Mouse (Mus musculus) heart, embryonic 16.5 days (tissue): ENCODE data around the gene Chd2. TPM values are rescaled to one million over a fixed set of nuclear protein-coding genes. Genes with fewer than 3 reads are reported as not detected.
A peak's percentile ranks its signal among the peaks of the same experiment; 100 is the strongest.

Source experiments
- ATAC-seq: fragments of 200-750 bp; cut with Nextera tagmentation; replicated peaks from 2 replicates; pipeline ENCODE4 v1.8.0; 2017; ENCODE audit warnings: moderate number of reproducible peaks; ENCODE audit not compliant: insufficient read depth, low FRiP score; ENCODE audit errors: extremely low read depth
- H3K27ac ChIP-seq: fragments of 300-500 bp; sonication (generic); 2 replicates; pipeline ENCODE4 v1.5.1; 2014; ENCODE audit warnings: mild to moderate bottlenecking, low read length, control low read depth, moderate library complexity
- H3K27me3 ChIP-seq: fragments of 300-500 bp; sonication (generic); 2 replicates; pipeline ENCODE4 v1.6.1; 2014; ENCODE audit warnings: low read length, mixed read lengths; ENCODE audit not compliant: control insufficient read depth, insufficient read depth
- H3K36me3 ChIP-seq: fragments of 300-500 bp; sonication (generic); 2 replicates; pipeline ENCODE4 v1.6.1; 2014; ENCODE audit not compliant: control insufficient read depth, insufficient read depth
- H3K4me1 ChIP-seq: fragments of 300-500 bp; sonication (generic); 2 replicates; pipeline ENCODE4 v1.6.1; 2014; ENCODE audit warnings: low read length, mixed read lengths; ENCODE audit not compliant: control insufficient read depth, insufficient read depth
- H3K4me2 ChIP-seq: fragments of 300-500 bp; sonication (generic); 2 replicates; pipeline ENCODE4 v1.6.1; 2014; ENCODE audit warnings: low read depth, mild to moderate bottlenecking, control low read depth, low read length
- H3K4me3 ChIP-seq: fragments of 300-500 bp; sonication (generic); 2 replicates; pipeline ENCODE4 v1.5.1; 2014; ENCODE audit warnings: mild to moderate bottlenecking, control low read depth, low read length
- H3K9ac ChIP-seq: fragments of 300-500 bp; sonication (generic); 2 replicates; pipeline ENCODE4 v1.6.1; 2014; ENCODE audit warnings: low read length, control low read depth
- H3K9me3 ChIP-seq: fragments of 300-500 bp; sonication (generic); replicated peaks from 2 replicates; pipeline ENCODE4 v1.6.1; 2016; ENCODE audit warnings: low read length; ENCODE audit not compliant: control insufficient read depth
- WGBS: fragments of 180-500 bp; shearing (Covaris S2); extraction: QIAGEN DNeasy Blood & Tissue Kit; methylation state at CpG from one replicate; pipeline ENCODE4 v1.1.7; 2014; 5-methylcytosine and 5-hydroxymethylcytosine counted together
- polyA plus RNA-seq: library from polyadenylated mRNA; unstranded; fragments of >200 nt; fragmentation: Nextera tagmentation; extraction: Ambion mirVana; gene quantifications from 2 replicates; pipeline ENCODE4 v1.2.1, GENCODE M21; 2015

The Chd2 gene
- polyA plus RNA-seq, 1 experiment from 2014 or later = 33.1 TPM

- Histone ChIP-seq H3K4me3 (peak overlapping the region; percentile 56), H3K4me1 (peaks cover 35% of the 10 kb centered on the region), H3K4me2 (peak overlapping the region; percentile 87), H3K9me3 (no peaks in the 10 kb centered on the region), H3K27me3 (no peaks in the 10 kb centered on the region), H3K27ac (peak overlapping the region; percentile 93), H3K9ac (peak overlapping the region; percentile 76), H3K36me3 (peaks cover 5% of the 10 kb centered on the region; the same call in 1 of the 2 replicates)
- ATAC-seq = peak; percentile 97
- under 1% methylated on average over 46 of the region's 46 CpGs for WGBS
Measured at GRCm38 (mm10) chr7:73537634-73538423, 3.8 kb downstream of the Chd2 start.

- H3K4me1 ChIP-seq = peaks cover 36% of the 10 kb centered on the region
- H3K36me3 ChIP-seq = peaks cover 2% of the 10 kb centered on the region; the same call in 1 of the 2 replicates
- peak overlapping the region; percentile 87 for H3K4me2 ChIP-seq
- 12% methylated on average over 10 of the region's 10 CpGs for WGBS
- peak overlapping the region; percentile 89 for H3K27ac ChIP-seq
- no peak for ATAC-seq
- H3K9me3 ChIP-seq = no peaks in the 10 kb centered on the region
- peak overlapping the region; percentile 56 for H3K4me3 ChIP-seq
- no peaks in the 10 kb centered on the region for H3K27me3 ChIP-seq
- peak overlapping the region; percentile 76 for H3K9ac ChIP-seq
Measured at GRCm38 (mm10) chr7:73537228-73537627, 4.4 kb downstream of the Chd2 start.

- Histone ChIP-seq H3K27ac (peak overlapping the region; percentile 89), H3K9ac (peak overlapping the region; percentile 76; the same call in 1 of the 2 replicates), H3K9me3 (no peaks in the 10 kb centered on the region), H3K4me2 (peak overlapping the region; percentile 87), H3K4me3 (peak overlapping the region; percentile 23), H3K36me3 (peaks cover 2% of the 10 kb centered on the region; the same call in 1 of the 2 replicates), H3K4me1 (peaks cover 41% of the 10 kb centered on the region), H3K27me3 (no peaks in the 10 kb centered on the region)
- no peak for ATAC-seq
- WGBS = 68% methylated on average over 2 of the region's 2 CpGs
Measured at GRCm38 (mm10) chr7:73536579-73536978, 5.1 kb downstream of the Chd2 start.

DNA sequence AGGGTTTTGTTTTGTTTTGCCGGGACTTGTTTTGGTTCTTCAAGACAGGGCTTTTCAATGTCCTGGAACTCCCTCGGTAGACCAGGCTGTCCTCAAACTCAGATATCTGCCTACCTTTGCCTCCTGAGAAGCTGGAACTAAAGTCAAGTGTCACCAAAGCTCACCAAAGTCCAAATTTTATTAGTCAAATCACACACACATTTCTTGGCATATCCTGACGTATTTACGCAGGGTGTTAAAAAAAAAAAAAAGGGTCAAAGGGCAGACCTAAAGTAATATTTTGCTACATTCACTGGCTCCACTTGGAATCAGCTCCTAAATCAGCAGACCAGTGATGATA is 5.8 kb downstream of the Chd2 start:
- no peak overlapping the region for H3K4me3 ChIP-seq
- WGBS = 51% methylated on average over 4 of the region's 4 CpGs
- peaks cover 48% of the 10 kb centered on the region for H3K4me1 ChIP-seq
- no peaks in the 10 kb centered on the region for H3K27me3 ChIP-seq
- no peak for ATAC-seq
- no peaks in the 10 kb centered on the region for H3K9me3 ChIP-seq
- peak overlapping the region; percentile 70 for H3K27ac ChIP-seq
- peak overlapping the region; percentile 20; the same call in 1 of the 2 replicates for H3K4me2 ChIP-seq
- H3K36me3 ChIP-seq = peaks cover 2% of the 10 kb centered on the region; the same call in 1 of the 2 replicates
- no peak overlapping the region for H3K9ac ChIP-seq

- H3K9me3 ChIP-seq = no peaks in the 10 kb centered on the region
- 33% methylated on average over 2 of the region's 2 CpGs for WGBS
- peak overlapping the region; percentile 20; the same call in 1 of the 2 replicates for H3K9ac ChIP-seq
- H3K4me3 ChIP-seq = no peak overlapping the region
- H3K4me2 ChIP-seq = peak overlapping the region; percentile 20; the same call in 1 of the 2 replicates
- H3K27me3 ChIP-seq = no peaks in the 10 kb centered on the region
- H3K27ac ChIP-seq = peak overlapping the region; percentile 70
- H3K36me3 ChIP-seq = peaks cover 2% of the 10 kb centered on the region; the same call in 1 of the 2 replicates
- ATAC-seq = no peak
- peaks cover 50% of the 10 kb centered on the region for H3K4me1 ChIP-seq
Measured at GRCm38 (mm10) chr7:73534937-73535860, 6.4 kb downstream of the Chd2 start.

- H3K4me3 ChIP-seq = no peak overlapping the region
- peaks cover 5% of the 10 kb centered on the region; the same call in 1 of the 2 replicates for H3K36me3 ChIP-seq
Measured at GRCm38 (mm10) chr7:73533457-73533856, 8.2 kb downstream of the Chd2 start.

DNA sequence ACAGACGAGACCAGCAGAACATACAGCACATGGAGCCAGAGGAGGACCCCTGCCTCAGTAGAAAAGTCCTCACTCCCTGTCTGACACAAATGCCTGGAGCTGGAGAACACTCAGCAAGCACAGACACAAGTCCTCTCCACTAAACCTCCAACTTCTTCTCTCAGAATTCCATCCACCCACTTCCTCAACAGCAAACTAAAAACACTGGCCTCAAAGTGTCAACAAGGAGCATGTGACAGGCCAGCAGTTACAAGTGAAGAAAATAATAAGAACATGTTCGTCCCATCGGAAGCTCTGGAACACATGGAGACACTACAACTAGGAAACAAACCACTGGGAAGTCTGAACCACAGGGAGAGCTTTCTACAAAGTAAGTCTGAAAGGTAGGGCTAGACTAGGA is 8.7 kb downstream of the Chd2 start:
- 43% methylated on average over 3 of the region's 3 CpGs for WGBS
- 0 out of 2 replicates have a peak overlapping the region, but pooled peaks have one; percentile 2 for H3K4me2 ChIP-seq
- H3K36me3 ChIP-seq = peaks cover 5% of the 10 kb centered on the region; the same call in 1 of the 2 replicates
- no peaks in the 10 kb centered on the region for H3K27me3 ChIP-seq
- H3K4me3 ChIP-seq = no peak overlapping the region
- ATAC-seq = no peak
- H3K9me3 ChIP-seq = no peaks in the 10 kb centered on the region
- H3K4me1 ChIP-seq = peaks cover 50% of the 10 kb centered on the region
- 0 out of 2 replicates have a peak overlapping the region, but pooled peaks have one; percentile 1 for H3K9ac ChIP-seq
- H3K27ac ChIP-seq = peak overlapping the region; percentile 71

More at GRCm38 (mm10) chr7:73533457-73533856, 8.2 kb downstream of the Chd2 start:
- no peak for ATAC-seq
- Histone ChIP-seq H3K9me3 (no peaks in the 10 kb centered on the region), H3K27ac (peak overlapping the region; percentile 71), H3K4me1 (peaks cover 50% of the 10 kb centered on the region), H3K27me3 (no peaks in the 10 kb centered on the region), H3K4me2 (peak overlapping the region; percentile 2), H3K9ac (peak overlapping the region; percentile 1; the same call in 1 of the 2 replicates)
- WGBS = 28% methylated on average over 2 of the region's 2 CpGs

DNA sequence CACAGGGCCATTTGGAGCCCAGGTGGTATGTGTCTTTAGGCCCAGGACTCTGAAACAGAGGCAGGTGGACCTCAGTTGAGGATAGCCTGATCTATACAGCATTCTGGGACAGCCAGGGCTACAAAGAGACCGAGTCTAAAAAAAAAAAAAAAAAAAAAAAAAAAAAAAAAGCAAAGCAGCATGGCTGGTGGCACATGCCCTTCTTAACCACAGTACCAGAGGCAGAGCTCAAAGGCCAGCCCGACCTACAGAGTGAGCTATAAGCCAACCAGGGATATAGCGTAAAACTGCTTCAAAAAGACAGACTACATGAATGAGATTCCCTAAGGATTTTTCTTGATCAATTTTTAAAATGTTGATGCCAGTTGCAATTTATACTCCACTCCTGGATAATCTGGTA is 9.5 kb downstream of the Chd2 start:
- Histone ChIP-seq H3K4me1 (peaks cover 50% of the 10 kb centered on the region), H3K4me3 (no peak overlapping the region), H3K27me3 (no peaks in the 10 kb centered on the region), H3K9me3 (no peaks in the 10 kb centered on the region), H3K36me3 (peaks cover 5% of the 10 kb centered on the region; the same call in 1 of the 2 replicates), H3K9ac (no peak overlapping the region), H3K27ac (peak overlapping the region; percentile 64), H3K4me2 (0 out of 2 replicates have a peak overlapping the region, but pooled peaks have one; percentile 0)
- ATAC-seq = no peak
- whole genome bisulfite sequencing = 67% methylated on average over 3 of the region's 3 CpGs
